Mouse (Mus musculus) layer of hippocampus, adult 2 months (tissue): ENCODE data around the gene Nol4l. TPM values are rescaled to one million over a fixed set of nuclear protein-coding genes. Genes with fewer than 3 reads are reported as not detected.

Experiments
- DNase-seq, 2 experiments: peaks; one replicate each; pipeline ENCODE4 v3.0.0; 2022; ENCODE audit warnings: low spot score in 2 of 2
- H3K27ac ChIP-seq: fragments of 200-600 bp; 2 replicates; pipeline ENCODE4 v1.8.1; 2022
- H3K4me3 ChIP-seq: fragments of 200-600 bp; 2 replicates; pipeline ENCODE4 v1.8.1; 2022; ENCODE audit warnings: mild to moderate bottlenecking
- CTCF ChIP-seq: fragments of 200-600 bp; conservative IDR thresholded peaks from 2 replicates; pipeline ENCODE4 v1.8.1; 2022; ENCODE audit warnings: antibody characterized with exemption, mild to moderate bottlenecking, moderate library complexity
- total RNA-seq, 2 experiments: library from RNA; stranded (reverse); gene quantifications; 2 replicates each; pipeline ENCODE4 v1.2.3; 2021

Nol4l gene
- total RNA-seq, 2 experiments from 2014 or later, result 47.6 to 52.1 TPM

- no peak for TF ChIP-seq CTCF
- H3K27ac ChIP-seq, result peak overlapping the region; percentile 72
- H3K4me3 ChIP-seq, result peak overlapping the region; percentile 20; the same call in 1 of the 2 replicates
- peak in 1 of 2 experiments; percentile 73 for DNase-seq
Observed at GRCm38 (mm10) chr2:153483118-153483983, 46.4 kb downstream of the Nol4l start.

DNA sequence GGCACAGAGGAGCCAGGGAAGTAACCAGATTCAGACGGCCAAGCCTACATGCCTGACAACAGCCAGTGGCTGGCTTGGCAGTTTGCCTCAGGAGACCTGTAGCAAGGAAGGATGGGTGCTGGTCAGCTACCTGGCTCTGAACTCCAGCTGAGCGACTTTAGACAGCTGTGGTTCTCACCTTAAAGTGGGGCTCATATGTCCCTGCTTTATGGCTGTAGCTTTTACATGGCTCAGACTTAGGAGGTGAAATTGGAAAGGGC is 48.0 kb downstream of the Nol4l start:
- no peak for TF ChIP-seq CTCF
- H3K27ac ChIP-seq, result peak overlapping the region; percentile 36; the same call in 1 of the 2 replicates

DNA sequence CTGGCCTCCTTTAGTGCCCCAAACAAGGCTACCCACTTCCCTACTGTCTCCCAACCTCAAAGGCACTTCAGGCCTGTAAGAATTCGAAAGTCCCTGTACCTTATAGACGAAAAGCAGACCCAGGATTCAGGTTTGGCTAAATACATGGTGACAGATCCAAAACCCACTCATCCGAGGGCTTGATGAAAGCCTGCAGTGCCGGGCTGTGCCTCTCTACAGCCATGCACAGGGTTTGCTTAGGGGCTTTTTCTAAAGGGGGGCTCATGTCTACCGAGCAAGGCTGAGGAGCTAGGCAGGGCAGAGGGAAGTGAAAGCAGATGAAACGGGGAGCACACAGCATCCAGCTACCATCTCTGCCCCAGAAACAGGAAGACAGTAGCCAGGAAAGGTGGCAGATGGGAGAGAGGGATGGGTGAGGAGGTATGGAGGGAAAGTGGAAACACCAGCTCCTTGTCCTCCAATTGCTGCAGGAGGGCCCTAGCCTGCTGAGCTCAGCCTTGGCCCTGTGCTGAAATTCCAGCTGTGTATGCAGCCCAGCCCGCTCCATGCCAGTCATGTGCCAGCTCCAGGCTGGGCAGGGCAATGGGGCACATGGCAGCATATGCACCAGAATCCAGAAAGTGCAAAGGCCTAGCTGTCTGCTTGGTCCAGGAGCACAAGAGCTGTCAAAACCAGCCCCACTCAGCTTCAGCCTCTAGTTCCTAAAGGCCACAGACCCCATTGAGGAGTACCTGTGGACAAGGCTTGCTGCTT is 48.5 kb downstream of the Nol4l start:
- no peak for DNase-seq
- no peak for TF ChIP-seq CTCF
- Histone ChIP-seq H3K4me3 (no peak overlapping the region), H3K27ac (peak overlapping the region; percentile 36; the same call in 1 of the 2 replicates)

More for the DNA sequence above, 48.0 kb downstream of the Nol4l start:
- H3K4me3 ChIP-seq, result no peak overlapping the region
- no peak for DNase-seq

- TF ChIP-seq CTCF, result no peak
- Histone ChIP-seq H3K4me3 (no peak overlapping the region), H3K27ac (no peak overlapping the region)
- DNase-seq, result no peak
Observed at GRCm38 (mm10) chr2:153479486-153479885, 50.3 kb downstream of the Nol4l start.

DNA sequence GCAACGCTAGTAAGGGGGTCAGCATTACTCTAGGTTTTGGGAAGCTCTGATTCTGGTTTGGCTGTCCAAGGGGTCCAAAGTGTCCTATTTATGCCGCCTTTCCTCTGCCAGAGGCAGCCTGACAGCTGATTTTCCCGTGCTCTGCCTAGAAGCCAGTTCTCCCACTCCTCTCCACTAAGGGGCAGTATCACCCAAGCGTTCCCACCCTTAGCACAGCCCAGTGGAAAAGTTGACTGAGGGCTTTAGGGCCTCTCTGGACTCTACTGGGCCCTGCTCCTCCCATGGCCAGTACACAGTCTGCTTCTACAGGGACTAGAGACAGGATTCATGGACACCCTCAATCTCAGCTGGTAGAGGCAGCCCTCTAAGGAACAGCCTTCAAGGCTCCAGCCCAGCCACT is 51.2 kb downstream of the Nol4l start:
- peak overlapping the region; percentile 41 for H3K27ac ChIP-seq
- no peak overlapping the region for H3K4me3 ChIP-seq
- peak in 1 of 2 experiments; percentile 79 for DNase-seq
- peak; percentile 94 for TF ChIP-seq CTCF

DNA sequence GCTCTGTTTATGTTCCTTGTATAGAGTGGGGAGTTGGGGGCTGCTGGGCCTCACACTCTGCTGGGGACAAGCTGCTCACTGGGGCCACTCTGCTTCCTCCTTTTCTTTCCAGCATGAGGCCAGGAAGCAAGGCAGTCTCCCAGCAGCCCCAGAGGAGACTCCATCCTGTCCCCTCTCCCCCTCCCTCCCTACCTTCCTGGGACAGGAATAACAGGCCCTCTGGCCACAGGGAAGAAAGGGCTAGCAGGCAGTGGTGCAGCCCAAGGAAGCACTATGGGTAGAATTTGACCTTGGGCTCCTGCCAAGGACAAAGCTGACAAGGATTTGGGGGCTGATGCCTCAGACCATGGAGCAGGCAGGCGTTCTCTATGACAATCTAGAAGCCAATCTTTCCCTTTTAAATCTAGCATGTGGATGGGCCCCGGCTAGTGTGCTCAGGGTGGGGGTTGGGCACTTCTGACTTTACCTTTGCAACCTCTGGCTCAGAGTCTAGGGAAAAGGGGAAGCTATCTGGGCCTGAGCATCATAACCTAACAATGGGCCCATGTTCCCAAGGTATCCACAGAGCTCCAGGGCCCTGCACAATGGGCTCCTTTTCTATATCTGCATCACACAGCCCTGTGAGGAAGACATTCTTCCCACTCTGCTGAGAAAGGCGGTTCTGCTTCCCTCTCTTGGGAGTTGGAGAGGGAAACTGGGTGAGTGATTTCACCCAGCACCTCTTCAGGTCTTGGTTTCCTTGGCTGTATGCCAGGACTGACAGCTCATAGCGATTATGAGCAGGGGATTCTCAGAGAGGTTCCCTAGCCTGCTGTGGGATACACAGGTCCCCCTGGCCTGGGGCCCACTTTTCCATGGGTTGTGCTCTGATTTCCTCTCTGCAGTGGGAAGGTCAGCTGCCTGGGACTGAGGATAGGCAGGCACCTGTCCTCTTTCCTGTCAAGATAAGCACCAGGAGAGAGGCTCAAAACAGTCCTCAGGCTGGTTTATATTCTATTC is 54.4 kb downstream of the Nol4l start:
- Histone ChIP-seq H3K4me3 (no peak overlapping the region), H3K27ac (no peak overlapping the region)
- no peak for DNase-seq
- TF ChIP-seq CTCF, result no peak

DNA sequence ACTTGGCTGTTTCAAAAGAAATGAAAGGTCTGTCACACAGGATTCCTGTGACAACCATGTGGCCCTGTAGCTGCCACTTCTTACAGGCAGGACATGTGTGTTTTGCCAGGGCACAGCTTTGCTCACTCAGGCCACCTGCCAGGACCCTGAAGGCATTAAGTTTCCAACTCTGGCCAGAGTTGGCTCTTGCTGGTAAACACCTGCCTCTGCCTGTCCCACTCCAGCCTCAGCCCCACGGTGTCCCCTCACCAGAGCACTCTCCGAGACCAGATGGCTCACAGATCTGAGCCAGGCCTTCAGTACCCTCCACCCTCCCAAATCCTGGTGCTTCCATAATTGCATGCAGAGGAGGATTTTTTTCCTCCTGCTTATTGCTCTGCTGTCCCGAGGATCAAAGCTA is 58.8 kb downstream of the Nol4l start:
- no peak overlapping the region for H3K4me3 ChIP-seq
- TF ChIP-seq CTCF, result no peak
- H3K27ac ChIP-seq, result peak overlapping the region; percentile 23; the same call in 1 of the 2 replicates
- no peak for DNase-seq

- H3K27ac ChIP-seq, result peak overlapping the region; percentile 23; the same call in 1 of the 2 replicates
- DNase-seq, result no peak
- no peak for TF ChIP-seq CTCF
- H3K4me3 ChIP-seq, result no peak overlapping the region
Observed at GRCm38 (mm10) chr2:153469764-153470163, 60.0 kb downstream of the Nol4l start.

- H3K27ac ChIP-seq, result no peak overlapping the region
- H3K4me3 ChIP-seq, result no peak overlapping the region
- no peak for TF ChIP-seq CTCF
- no peak for DNase-seq
Observed at GRCm38 (mm10) chr2:153469317-153469716, 60.5 kb downstream of the Nol4l start.

GRCm38 (mm10) chr2:153467372-153467771 is 62.4 kb downstream of the Nol4l start:
- no peak for TF ChIP-seq CTCF
- Histone ChIP-seq H3K4me3 (no peak overlapping the region), H3K27ac (no peak overlapping the region)
- DNase-seq, result no peak

GRCm38 (mm10) chr2:153463257-153463656 is 66.5 kb downstream of the Nol4l start:
- no peak overlapping the region for H3K27ac ChIP-seq
- TF ChIP-seq CTCF, result peak; percentile 34; the same call in 1 of the 2 replicates

GRCm38 (mm10) chr2:153458022-153458441 is 71.7 kb downstream of the Nol4l start:
- Histone ChIP-seq H3K4me3 (no peak overlapping the region), H3K27ac (peak overlapping the region; percentile 39; the same call in 1 of the 2 replicates)
- no peak for TF ChIP-seq CTCF
- DNase-seq, result no peak

More at GRCm38 (mm10) chr2:153463257-153463656, 66.5 kb downstream of the Nol4l start:
- no peak for DNase-seq
- no peak overlapping the region for H3K4me3 ChIP-seq
